Mouse (Mus musculus): ENCODE data around the gene Ppp2r2c.

Gene Ppp2r2c

GRCm38 (mm10) chr5:36897999-36898398 lies 29.7 kb downstream of the Ppp2r2c start:
- no peak for DNase-seq (ENCODE audit: low read depth)

DNA sequence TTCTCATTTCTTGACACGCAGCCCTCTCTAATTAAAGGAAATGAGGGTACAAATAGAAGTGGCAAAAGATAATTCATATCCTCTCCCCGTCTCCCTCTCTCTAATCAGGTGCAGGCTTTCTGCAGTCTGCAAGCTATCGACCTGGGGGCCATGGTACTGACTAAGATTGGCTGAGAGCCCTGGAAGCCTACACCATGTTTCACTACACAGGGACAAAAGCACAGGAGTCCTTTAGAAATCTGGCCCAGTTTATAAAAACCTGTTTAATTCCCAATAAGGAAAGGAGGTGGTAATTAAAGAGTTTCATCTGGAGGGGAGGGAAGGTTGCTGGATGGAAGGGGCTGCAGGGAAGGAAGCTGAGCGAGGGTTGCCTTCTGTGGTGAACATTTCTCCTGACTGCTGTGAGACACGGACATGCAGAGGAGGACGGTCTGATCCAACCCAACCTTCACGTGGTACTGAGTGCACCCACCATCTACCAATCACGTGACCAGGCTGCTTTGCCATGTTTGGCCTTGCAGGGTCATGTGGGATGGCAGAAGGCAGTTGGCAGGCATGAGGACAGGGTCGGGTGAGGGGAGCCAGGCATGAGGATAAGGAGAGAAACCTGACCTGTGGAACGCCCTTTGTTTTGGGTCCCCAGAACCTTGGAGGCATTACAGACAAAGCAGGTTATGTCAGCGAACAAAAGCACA lies 30.2 kb downstream of the Ppp2r2c start:
- DNase-seq (ENCODE audit: low read depth): no peak

DNA sequence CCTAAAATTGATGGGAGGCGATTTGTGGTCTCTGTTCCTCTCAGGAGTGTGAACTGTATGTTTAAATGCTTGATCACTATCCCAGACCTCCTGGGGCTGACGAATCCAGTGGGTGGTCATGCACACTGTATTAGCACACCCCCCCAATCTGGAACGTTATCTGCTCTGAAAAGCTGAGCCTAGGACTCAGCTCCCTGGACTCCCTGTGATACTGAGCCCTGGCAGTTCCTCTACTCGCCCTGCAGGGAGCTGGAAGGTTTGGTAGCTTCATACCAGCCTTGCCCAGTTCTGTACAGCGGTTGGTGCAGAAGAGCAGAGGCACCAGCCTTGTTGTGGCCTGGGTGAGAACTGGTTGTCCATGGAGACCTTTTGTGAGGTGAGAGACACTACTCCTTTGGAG lies 31.1 kb downstream of the Ppp2r2c start:
- DNase-seq (ENCODE audit: low read depth): no peak

DNA sequence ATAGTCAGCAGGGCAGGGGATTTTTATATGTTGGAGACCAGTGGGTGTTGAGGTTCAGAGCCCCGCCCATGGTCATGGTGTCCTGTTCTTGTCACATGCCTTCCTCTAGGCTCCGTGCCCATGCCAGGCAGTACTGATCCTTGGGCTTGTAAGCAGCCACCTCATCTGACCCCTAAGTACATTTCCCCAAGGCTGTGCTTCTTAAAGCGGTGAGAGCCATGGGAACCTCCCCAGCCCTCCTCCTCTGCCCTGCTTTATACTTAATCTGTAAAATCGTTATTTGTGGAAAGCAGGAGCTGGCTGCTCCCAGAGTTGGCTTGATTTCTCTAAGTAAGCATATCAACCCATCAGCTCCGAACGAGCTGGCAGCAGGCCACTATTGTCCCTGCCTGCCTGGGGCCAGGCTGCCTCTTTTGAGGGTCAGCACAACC lies 31.9 kb downstream of the Ppp2r2c start:
- DNase-seq (ENCODE audit: low read depth): no peak

GRCm38 (mm10) chr5:36902807-36903206 lies 34.5 kb downstream of the Ppp2r2c start:
- DNase-seq (ENCODE audit: low read depth): no peak

GRCm38 (mm10) chr5:36904131-36904530 lies 35.8 kb downstream of the Ppp2r2c start:
- DNase-seq (ENCODE audit: low read depth): no peak

- DNase-seq (ENCODE audit: low read depth): no peak
These were observed 36.4 kb downstream of the Ppp2r2c start for GRCm38 (mm10) chr5:36904703-36905102.

DNA sequence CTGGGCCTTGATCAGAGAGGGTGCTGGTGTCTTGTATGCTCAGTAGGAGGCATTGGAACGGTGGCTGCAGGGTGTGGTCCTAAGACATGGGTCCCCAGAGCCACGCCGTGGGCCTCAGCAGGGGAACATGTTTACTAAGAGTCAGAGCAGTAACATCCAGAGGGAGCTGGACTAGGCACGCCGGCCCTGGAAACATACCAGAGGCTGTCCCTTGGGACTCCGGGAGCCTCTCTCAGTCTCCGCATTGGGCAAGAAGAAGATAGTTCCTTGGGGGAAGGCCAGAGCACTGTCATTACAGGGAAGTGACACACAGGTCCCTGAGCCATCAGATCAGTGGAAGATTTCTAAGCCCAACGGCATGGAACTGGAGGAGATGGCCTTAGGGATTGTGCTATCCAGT lies 36.9 kb downstream of the Ppp2r2c start:
- DNase-seq (ENCODE audit: low read depth): no peak

- DNase-seq (ENCODE audit: low read depth): no peak
These were observed 39.4 kb downstream of the Ppp2r2c start for GRCm38 (mm10) chr5:36907695-36908094.

GRCm38 (mm10) chr5:36909545-36909944 lies 41.2 kb downstream of the Ppp2r2c start:
- no peak for DNase-seq (ENCODE audit: low read depth)

DNA sequence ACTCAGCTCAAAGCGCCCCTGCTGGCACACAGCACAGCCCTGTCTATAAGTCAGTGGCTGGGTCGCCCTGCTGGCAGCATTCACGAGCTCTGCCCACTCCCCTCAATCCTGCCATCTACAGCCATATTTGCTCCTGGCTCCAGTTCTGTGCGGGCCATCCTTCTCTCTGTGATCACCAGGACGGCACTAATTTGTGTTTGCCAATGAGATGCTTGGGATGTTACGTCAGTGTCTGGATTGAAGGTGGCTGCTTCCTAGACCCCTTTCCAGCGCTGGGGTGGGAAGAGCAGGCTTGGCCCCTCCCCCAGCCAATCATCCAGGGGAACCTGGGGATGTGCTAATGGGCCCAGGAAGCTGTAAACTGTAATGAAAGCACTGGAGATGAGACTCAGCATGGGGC lies 42.7 kb downstream of the Ppp2r2c start:
- no peak for DNase-seq (ENCODE audit: low read depth)

DNA sequence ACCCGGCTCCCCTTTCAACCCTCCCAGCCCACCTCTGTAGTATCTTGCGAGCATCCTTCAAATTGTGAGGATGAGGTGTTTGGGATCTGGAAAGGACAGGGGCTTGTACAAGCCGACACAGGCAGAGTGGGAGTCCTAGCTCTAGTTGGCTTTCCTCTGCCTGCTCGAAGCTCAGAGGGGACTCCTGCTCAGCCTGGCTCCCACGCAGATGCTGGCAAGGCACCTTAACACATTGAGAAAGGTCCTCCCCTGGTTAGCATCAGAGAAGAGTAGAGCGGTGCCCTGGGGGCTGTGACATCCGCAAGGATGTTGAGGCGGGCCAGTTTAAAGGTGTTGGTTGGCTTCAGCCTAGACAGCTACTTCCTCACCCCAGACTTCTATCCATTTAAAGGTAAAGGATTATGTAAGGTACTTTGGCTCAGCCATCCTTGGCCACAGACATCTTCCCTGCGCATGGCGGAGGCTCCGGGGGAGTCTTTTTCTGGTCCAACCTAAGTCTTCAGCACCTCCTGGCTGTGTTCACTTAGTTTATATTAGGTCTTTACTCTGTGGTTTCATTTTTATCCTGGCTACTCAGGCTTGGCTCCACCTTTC lies 43.5 kb downstream of the Ppp2r2c start:
- no peak for DNase-seq (ENCODE audit: low read depth)

DNA sequence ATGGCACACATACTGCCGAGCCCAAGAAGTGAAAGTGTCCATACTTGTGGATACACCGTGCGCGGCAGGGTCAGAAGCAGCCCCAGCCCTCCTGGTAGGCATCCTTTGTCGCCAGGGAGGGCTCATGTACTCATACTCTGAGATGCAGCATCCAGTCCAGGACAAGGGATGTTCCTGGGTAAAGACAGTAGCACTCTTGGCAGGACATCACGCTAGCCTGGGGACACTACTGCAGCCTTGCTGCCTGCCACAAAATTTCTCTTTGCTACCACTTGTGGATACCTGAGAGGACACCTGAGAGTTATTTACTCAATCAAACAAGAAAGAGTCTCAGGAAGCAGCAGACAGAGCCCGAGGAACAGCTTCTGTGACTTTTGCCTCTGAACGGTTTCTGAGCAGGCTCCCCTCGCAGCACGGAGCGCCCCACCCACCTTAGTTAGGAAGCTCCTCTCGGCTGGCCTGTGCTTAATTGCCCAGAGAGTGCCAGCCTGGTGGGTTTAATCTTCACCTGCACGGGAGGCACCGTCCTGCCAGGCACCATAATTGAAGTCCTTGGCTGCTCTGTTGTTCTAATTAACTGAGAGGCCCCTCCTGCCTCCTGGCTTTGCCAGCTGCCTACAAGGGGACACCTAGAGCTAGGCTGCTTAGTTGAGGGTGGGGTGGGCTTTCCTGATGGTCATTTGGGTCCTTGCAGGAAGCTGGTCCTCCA lies 44.4 kb downstream of the Ppp2r2c start:
- DNase-seq (ENCODE audit: low read depth): no peak

- no peak for DNase-seq (ENCODE audit: low read depth)
These were observed 46.9 kb downstream of the Ppp2r2c start for GRCm38 (mm10) chr5:36915256-36915655.

- no peak for DNase-seq (ENCODE audit: low read depth)
These were observed 48.3 kb downstream of the Ppp2r2c start for GRCm38 (mm10) chr5:36916581-36916980.

GRCm38 (mm10) chr5:36917245-36917644 lies 48.9 kb downstream of the Ppp2r2c start:
- no peak for DNase-seq (ENCODE audit: low read depth)

- no peak for DNase-seq (ENCODE audit: low read depth)
These were observed 49.7 kb downstream of the Ppp2r2c start for GRCm38 (mm10) chr5:36918016-36918415.

DNA sequence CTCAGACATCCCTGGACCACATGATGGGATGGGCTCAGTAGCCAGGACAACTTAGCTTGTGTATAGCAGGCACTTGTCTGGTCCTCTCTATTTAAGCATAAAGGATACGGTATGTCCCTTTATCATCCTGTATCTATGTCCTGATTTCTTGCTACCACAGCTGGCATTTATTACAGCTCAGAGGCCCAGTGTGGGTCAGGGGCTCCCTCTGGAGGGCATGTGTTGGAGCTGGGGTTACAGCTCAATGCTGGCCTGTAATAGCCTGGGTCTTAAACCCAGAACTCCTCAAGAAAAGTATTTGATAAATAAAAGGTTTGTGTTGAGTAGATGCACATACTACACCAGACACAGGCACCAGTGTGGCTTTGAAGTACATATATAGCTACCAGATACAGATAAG lies 51.8 kb downstream of the Ppp2r2c start:
- DNase-seq (ENCODE audit: low read depth): no peak

DNA sequence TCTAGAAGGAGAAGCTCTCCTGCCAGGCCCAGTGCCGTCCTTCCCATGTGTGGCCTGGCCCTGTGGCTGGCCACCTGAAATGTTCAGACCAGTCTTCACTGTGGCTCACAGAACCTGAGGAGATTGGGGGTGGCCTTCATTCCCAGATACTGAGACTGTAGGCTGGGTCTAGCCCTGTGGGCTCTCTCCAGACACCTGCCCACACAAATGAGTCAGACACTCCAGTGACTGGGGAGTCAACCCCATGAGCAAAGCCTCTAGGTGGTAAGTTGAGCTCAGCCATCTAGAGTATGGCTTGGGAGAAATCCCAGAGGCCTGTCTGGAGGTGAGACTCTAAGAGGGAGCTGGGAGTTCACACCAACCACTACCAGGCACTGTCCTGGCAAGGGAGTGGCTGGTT lies 53.6 kb downstream of the Ppp2r2c start:
- no peak for DNase-seq (ENCODE audit: low read depth)

GRCm38 (mm10) chr5:36922811-36923210 lies 54.5 kb downstream of the Ppp2r2c start:
- no peak for DNase-seq (ENCODE audit: low read depth)

DNA sequence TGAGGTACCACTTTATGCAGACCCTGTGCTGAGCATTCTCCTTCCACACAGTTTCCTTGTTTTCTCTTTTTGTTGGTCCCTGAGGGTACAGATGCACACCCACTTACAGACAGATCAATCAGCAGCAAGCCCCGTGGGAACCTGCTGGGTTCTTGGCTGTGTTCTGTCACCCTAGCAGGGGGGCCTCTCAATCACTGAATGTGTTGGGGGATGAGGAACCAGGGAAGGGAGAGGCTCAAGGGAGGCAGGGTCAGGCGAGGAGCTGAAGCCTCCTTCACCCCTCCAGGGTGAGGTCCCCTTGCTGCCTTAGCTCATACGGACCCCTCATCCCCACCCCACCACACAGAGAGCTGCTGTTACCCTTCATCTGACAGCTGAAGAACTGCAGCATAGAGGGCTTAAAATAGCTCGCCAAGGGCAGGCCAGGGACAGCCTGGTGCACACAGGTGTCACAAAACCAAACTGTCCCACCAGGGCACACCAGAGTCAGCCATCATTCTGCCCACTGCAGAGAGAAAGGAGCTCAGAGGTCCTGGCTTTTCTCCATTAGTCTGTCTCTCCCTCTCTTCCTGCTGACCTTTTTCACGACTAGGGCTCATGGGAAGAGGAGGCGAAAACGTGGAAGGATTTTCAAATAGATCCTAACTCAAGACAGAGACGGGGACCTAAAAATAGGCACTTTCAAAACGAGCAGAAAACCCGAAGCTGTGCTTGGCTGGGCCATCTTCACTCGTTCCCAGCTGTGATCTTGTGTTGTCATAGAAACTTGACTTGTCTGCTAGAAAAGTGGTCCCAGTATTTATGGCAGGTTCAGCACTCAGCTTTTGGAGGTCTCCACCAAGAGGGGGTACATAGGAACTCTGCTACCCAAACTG lies 55.8 kb downstream of the Ppp2r2c start:
- DNase-seq (ENCODE audit: low read depth): no peak

DNA sequence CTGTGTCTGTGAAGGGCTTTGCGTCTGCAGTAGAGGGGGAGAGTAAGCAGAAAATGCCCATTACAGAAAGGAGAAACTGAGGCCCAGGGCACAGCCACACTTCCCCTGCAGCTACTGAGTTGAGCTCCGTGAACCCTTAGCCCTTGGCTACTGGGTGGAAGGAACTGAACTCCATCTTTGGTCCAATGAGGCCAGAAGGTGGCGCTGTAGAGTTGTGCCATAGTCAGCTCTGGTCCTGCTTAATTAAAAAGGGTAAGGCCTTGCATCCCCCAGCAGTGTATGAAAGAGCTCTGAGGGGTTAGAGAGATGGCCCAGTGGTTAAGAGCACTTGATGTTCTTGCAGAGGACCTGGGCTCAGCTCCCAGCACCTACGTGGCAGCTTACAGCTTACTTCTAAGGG lies 60.4 kb downstream of the Ppp2r2c start:
- DNase-seq (ENCODE audit: low read depth): peak; percentile 17

Data from c-Kit-positive CD71-negative TER-119-negative erythroid progenitor cells, embryonic 14.5 days (primary cell).